Mouse (Mus musculus) myocyte (in vitro differentiated cells): ENCODE data around the gene Ifih1.

Experiments
- POLR2A ChIP-seq: IDR thresholded peaks from one replicate; pipeline ENCODE4 v1.6.1; 2011; ENCODE audit warnings: low read depth, mild to moderate bottlenecking, control low read depth, moderate library complexity; ENCODE audit not compliant: insufficient read length
- POLR2AphosphoS2 ChIP-seq: IDR thresholded peaks from one replicate; pipeline ENCODE4 v1.6.1; 2011; ENCODE audit warnings: low read depth, control low read depth; ENCODE audit not compliant: insufficient read length
- REST ChIP-seq: IDR thresholded peaks from one replicate; pipeline ENCODE4 v1.6.1; 2011; ENCODE audit warnings: mild to moderate bottlenecking, control low read depth, moderate library complexity; ENCODE audit not compliant: insufficient read depth, insufficient read length
- SRF ChIP-seq: IDR thresholded peaks from one replicate; pipeline ENCODE4 v1.6.1; 2011; ENCODE audit warnings: low read depth; ENCODE audit not compliant: control insufficient read depth, insufficient read length

- TF ChIP-seq SRF (no peak), POLR2A (no peak), POLR2AphosphoS2 (no peak), REST (no peak)
Observed at GRCm38 (mm10) chr2:62623024-62623441, 23.0 kb downstream of the Ifih1 start.
